In the genomic region with DNA sequence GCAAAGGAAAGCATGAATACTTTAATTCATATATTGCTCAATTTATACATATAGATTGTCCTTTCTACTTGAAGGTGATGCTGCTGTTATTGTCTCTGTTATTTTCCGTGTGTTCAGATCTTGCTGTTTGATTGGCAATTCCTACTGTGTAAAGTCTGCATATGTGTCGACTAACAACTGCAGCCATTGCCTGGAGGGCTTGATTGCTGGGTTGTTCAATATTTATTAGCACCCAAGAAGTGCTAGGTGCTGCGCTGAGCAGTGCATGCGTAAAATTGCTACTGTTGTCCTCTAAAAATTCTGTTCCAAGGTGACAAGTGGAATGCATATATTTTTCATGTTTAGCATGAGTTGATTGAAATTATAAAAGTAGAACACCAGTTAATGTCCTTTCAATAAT, we compare ENCODE assay signal across 17 mouse cellular contexts.
A peak's percentile ranks its signal among the peaks of the same experiment; 100 is the strongest.
DNase-seq lines count a peak whose midpoint lies in the region; ATAC-seq and TF ChIP-seq lines count a peak whose summit lies in the region.
"Had no signal": no experiment of that assay in that cellular context is flagged by ENCODE, and none has a peak within 500 bp of the region (broad histone marks: within the 10 kb centered on the region; RNA-seq: fewer than 3 reads in every experiment).

No protein-coding gene starts in this region.

- H3K4me2 ChIP-seq in forebrain, embryonic 16.5 days (ENCODE audit: low read length): no peak overlapping the region
- H3K4me2 ChIP-seq in forebrain, embryonic 11.5 days (ENCODE audit: low read depth, low read length, severe bottlenecking): no peak overlapping the region
- H3K4me2 ChIP-seq in midbrain, embryonic 15.5 days: no peak overlapping the region
- H3K4me2 ChIP-seq in midbrain, postnatal 0 days (ENCODE audit: low read depth, low read length, poor library complexity, severe bottlenecking): no peak overlapping the region
- H3K4me2 ChIP-seq: embryonic facial prominence, embryonic 12.5 days; forebrain, embryonic 12.5 days had no signal

- H3K36me3 ChIP-seq in forebrain, embryonic 16.5 days (ENCODE audit: control insufficient read depth, insufficient read depth): no peaks in the 10 kb centered on the region
- H3K36me3 ChIP-seq in forebrain, embryonic 11.5 days (ENCODE audit: control insufficient read depth, insufficient read depth, low read length): no peaks in the 10 kb centered on the region
- H3K36me3 ChIP-seq in midbrain, embryonic 15.5 days (replicated peaks): no peaks in the 10 kb centered on the region
- no peaks in the 10 kb centered on the region for H3K36me3 ChIP-seq in midbrain, postnatal 0 days (ENCODE audit: insufficient read depth, low read length)
- H3K36me3 ChIP-seq: embryonic facial prominence, embryonic 10.5 days; embryonic facial prominence, embryonic 12.5 days; forebrain, embryonic 12.5 days had no signal

- peak; percentile 58; the same call in 1 of the 2 replicates for ATAC-seq in forebrain, embryonic 16.5 days
- ATAC-seq in forebrain, embryonic 11.5 days (replicated peaks; ENCODE audit: low FRiP score): no peak
- ATAC-seq in midbrain, embryonic 15.5 days (replicated peaks): peak; percentile 66; the same call in 1 of the 2 replicates
- ATAC-seq in midbrain, postnatal 0 days (ENCODE audit: low FRiP score): no peak
- no peak for ATAC-seq in frontal cortex, adult (ENCODE audit: low TSS enrichment)
- ATAC-seq: forebrain, postnatal 0 days had no signal

- DNase-seq in forebrain, embryonic 11.5 days (ENCODE audit: low spot score): no peak
- no peak for DNase-seq in midbrain, postnatal 0 days (ENCODE audit: low spot score)
- DNase-seq: adrenal gland, adult 2 months; adrenal gland, postnatal 10 days; adrenal gland, postnatal 25 days; cerebellum, adult 11-12 months; cerebellum, adult 2 months; cerebellum, adult 9-10 months; cerebellum, postnatal 10 days; cerebellum, postnatal 25 days; forebrain, postnatal 0 days had no signal

- H3K27ac ChIP-seq in forebrain, embryonic 16.5 days (ENCODE audit: low read length): no peak overlapping the region
- no peak overlapping the region for H3K27ac ChIP-seq in forebrain, embryonic 11.5 days (ENCODE audit: low read depth, low read length)
- no peak overlapping the region for H3K27ac ChIP-seq in midbrain, embryonic 15.5 days
- no peak overlapping the region for H3K27ac ChIP-seq in midbrain, postnatal 0 days (ENCODE audit: low read depth, low read length)
- H3K27ac ChIP-seq: embryonic facial prominence, embryonic 10.5 days; embryonic facial prominence, embryonic 12.5 days; forebrain, embryonic 12.5 days had no signal

- no peaks in the 10 kb centered on the region for H3K27me3 ChIP-seq in forebrain, embryonic 16.5 days (replicated peaks; ENCODE audit: control insufficient read depth, insufficient read depth, low read length)
- H3K27me3 ChIP-seq in forebrain, embryonic 11.5 days (ENCODE audit: control insufficient read depth, insufficient read depth, low read length): no peaks in the 10 kb centered on the region
- H3K27me3 ChIP-seq in midbrain, embryonic 15.5 days (replicated peaks): no peaks in the 10 kb centered on the region
- H3K27me3 ChIP-seq in midbrain, postnatal 0 days (ENCODE audit: insufficient read depth, low read length): no peaks in the 10 kb centered on the region
- H3K27me3 ChIP-seq: embryonic facial prominence, embryonic 12.5 days; forebrain, embryonic 12.5 days had no signal

- no peak overlapping the region for H3K4me3 ChIP-seq in forebrain, embryonic 16.5 days (replicated peaks; ENCODE audit: low read length)
- no peak overlapping the region for H3K4me3 ChIP-seq in forebrain, embryonic 11.5 days (ENCODE audit: low read depth, low read length)
- H3K4me3 ChIP-seq in midbrain, embryonic 15.5 days: no peak overlapping the region
- H3K4me3 ChIP-seq in midbrain, postnatal 0 days (ENCODE audit: low read depth, low read length): no peak overlapping the region
- H3K4me3 ChIP-seq: embryonic facial prominence, embryonic 10.5 days; embryonic facial prominence, embryonic 12.5 days; forebrain, embryonic 12.5 days had no signal

- no peaks in the 10 kb centered on the region for H3K9me3 ChIP-seq in forebrain, embryonic 16.5 days (ENCODE audit: control insufficient read depth, low read length)
- no peaks in the 10 kb centered on the region for H3K9me3 ChIP-seq in forebrain, embryonic 11.5 days (ENCODE audit: control insufficient read depth, low read length)
- H3K9me3 ChIP-seq in midbrain, embryonic 15.5 days: no peaks in the 10 kb centered on the region
- no peaks in the 10 kb centered on the region for H3K9me3 ChIP-seq in midbrain, postnatal 0 days (ENCODE audit: low read length)
- H3K9me3 ChIP-seq: embryonic facial prominence, embryonic 10.5 days; embryonic facial prominence, embryonic 12.5 days; forebrain, embryonic 12.5 days had no signal

- H3K9ac ChIP-seq in forebrain, embryonic 16.5 days (replicated peaks; ENCODE audit: low read depth, low read length): no peak overlapping the region
- no peak overlapping the region for H3K9ac ChIP-seq in forebrain, embryonic 11.5 days (ENCODE audit: low read length)
- no peak overlapping the region for H3K9ac ChIP-seq in midbrain, embryonic 15.5 days
- no peak overlapping the region for H3K9ac ChIP-seq in midbrain, postnatal 0 days (replicated peaks; ENCODE audit: low read length, poor library complexity, severe bottlenecking)
- H3K9ac ChIP-seq: embryonic facial prominence, embryonic 12.5 days; forebrain, embryonic 12.5 days; forebrain, postnatal 0 days had no signal

- 52% methylated on average over 4 of the region's 4 CpGs for WGBS in forebrain, embryonic 16.5 days
- 86% methylated on average over 4 of the region's 4 CpGs for WGBS in forebrain, embryonic 11.5 days
- WGBS in midbrain, embryonic 15.5 days: 58% methylated on average over 4 of the region's 4 CpGs
- WGBS in midbrain, postnatal 0 days: 51% methylated on average over 4 of the region's 4 CpGs

- no peaks in the 10 kb centered on the region for H3K4me1 ChIP-seq in forebrain, embryonic 16.5 days (replicated peaks; ENCODE audit: control insufficient read depth, insufficient read depth, low read length)
- H3K4me1 ChIP-seq in forebrain, embryonic 11.5 days (replicated peaks; ENCODE audit: control insufficient read depth, insufficient read depth, low read length): no peaks in the 10 kb centered on the region
- no peaks in the 10 kb centered on the region for H3K4me1 ChIP-seq in midbrain, embryonic 15.5 days
- H3K4me1 ChIP-seq in midbrain, postnatal 0 days (ENCODE audit: insufficient read depth, low read length): no peaks in the 10 kb centered on the region
- H3K4me1 ChIP-seq: embryonic facial prominence, embryonic 10.5 days; embryonic facial prominence, embryonic 12.5 days; forebrain, embryonic 12.5 days had no signal

- TF ChIP-seq CTCF in midbrain, postnatal 0 days (IDR thresholded peaks at IDR 0.05): no peak

Comparison
In these comparisons a context has a peak if more than half of its experiments do, and no peak if none do; other contexts are left out.
1. ATAC-seq: peak in forebrain, embryonic 16.5 days (single experiment) and midbrain, embryonic 15.5 days (single experiment); none in forebrain, embryonic 11.5 days (single experiment), midbrain, postnatal 0 days (single experiment) and frontal cortex, adult (single experiment).